Mouse (Mus musculus) gastrocnemius, postnatal 4 days (tissue): ENCODE data around the gene Gm20388. TPM values are rescaled to one million over a fixed set of nuclear protein-coding genes. Genes with fewer than 3 reads are reported as not detected.
A peak's percentile ranks its signal among the peaks of the same experiment; 100 is the strongest.

ENCODE experiments used
- DNase-seq, 2 experiments: peaks; one replicate each; pipeline ENCODE4 v3.0.0; 2021 to 2022; ENCODE audit warnings: low spot score in 2 of 2, mixed read lengths in 2 of 2
- total RNA-seq, 2 experiments: library from RNA; stranded (reverse); gene quantifications; 2 replicates each; pipeline ENCODE4 v1.2.3; 2021

The Gm20388 gene
- total RNA-seq, 2 experiments from 2014 or later, result 12.8 to 22.8 TPM

DNA sequence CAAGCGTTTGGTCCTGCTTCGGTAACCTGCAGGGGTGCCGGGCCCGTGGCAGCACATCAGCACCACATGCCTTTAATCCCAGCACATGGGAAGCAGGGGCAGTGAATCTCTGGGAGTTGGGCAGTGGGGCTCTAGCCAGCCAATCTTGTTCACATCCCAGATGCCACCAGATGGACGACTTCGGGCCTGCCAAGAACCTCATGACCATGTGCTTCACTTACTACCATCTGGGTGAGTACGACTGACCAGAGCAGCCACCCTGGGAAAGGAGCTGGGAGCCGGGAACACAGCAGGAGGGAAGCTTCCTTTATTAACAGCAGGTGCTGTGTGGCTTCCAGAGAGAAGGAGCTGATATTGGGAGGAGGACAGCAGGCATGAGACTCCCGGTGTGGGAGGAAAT, 240.5 kb downstream of the Gm20388 start:
- DNase-seq, result no peak

DNA sequence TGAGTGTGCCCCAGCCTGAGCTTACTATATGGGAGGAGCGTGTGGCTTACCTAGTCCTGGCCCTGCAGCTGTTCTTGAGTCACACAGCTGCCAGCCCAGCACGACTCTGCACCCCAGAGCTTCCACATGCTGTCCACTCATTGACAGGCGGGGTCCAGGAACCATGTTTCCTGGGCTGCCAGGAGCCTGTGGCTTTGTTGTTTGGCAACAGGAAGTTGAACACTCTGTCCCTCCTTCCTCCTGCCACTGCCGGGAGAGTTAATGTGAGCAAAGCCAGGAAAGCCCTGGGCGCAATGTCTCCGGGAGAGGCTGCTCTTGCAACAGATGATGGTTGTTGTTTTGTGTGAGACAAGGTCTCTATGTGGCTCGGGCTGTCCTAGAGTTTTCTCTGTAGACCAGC, 242.0 kb downstream of the Gm20388 start:
- no peak for DNase-seq

DNA sequence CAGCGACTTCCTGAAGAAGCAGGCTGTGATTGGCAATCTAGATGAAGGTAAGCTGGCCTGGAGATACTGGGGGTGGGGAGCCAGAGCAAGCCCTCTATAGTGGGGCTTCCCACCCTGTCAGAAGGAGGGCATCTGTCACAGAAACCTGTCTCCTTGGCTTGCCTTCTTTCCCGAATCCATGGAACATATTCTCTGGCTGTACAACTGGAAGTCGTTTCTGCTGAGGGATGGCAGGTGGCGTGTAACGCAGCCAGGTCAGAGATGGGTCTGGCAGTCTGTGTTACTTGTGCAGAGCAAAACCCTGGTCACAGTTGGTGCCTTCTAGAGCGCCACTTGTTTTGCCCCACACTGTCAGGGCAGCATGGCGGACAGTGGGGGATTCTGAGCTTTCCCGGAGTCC, 249.7 kb downstream of the Gm20388 start:
- DNase-seq, result no peak

DNA sequence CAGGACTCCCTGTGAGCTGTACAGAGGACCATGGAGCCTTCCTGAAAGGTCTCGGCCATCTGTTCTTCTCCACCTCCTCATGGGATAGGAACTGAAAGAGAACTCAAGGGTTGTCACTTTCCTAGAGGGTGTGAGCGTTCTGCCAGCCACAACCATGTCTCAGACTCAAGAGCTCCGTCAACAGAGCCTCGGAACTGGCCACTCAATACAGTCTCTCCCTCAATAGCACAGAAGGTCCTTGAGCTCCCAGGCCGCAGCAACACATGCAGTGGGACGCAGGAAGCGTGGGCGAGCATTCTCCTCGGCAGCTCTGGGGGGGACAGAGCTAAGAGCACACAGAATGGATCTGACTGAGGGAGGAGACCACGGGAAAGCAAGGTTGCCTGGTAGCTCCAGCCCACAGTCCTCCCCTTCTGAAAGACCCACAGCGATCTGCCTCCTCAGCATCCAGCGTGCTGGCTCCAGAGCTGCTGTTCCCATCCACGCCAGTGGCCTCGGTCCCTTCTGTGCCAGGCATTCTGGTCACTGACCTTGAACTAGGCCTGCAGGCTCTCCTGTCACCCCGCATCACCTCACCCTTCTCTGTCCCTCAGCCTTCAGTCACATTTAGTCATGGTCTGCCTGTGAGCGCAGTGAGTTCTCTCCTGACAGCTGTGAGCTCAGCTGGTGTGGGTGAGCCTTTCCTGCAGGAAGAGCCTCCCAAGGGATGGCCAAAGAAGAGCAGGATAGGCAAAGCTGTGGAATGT, 251.2 kb downstream of the Gm20388 start:
- no peak for DNase-seq

DNA sequence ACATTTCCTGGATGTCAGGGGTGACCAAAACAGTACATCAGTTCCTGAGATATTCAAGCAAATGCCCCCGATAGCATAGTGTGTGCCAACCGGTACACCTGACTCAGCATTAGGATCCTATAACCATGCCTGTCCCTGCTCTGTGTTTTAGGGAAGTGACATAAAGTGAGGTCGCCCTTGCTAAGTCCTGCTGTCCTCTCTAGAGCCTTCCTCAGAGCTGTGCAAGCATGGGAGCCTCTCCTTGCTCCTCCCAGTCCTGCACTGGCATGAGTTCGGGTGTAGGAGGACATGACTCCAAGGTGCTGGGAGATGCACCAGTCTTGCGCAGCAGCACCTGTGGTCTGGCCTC, 251.7 kb downstream of the Gm20388 start:
- no peak for DNase-seq

DNA sequence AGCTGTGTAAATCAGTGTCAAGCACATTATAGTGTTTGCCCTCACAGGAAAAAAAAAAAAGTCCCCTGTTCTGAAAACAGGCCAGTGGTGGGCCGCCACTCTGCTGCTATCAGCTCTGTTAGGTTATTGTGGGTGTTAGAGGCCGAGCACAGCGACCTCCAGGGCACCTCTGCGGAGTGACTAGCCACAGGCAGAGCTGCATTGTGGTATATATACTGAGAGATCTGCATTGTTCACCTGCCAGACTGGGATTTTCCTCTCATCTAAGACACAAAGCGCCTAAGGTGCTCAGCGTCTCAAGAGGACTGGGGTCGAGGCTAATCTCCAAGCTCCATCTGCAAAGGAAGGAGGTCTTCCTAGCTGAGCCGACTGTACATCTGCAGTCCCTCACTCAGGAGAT, 252.7 kb downstream of the Gm20388 start:
- DNase-seq, result no peak

DNA sequence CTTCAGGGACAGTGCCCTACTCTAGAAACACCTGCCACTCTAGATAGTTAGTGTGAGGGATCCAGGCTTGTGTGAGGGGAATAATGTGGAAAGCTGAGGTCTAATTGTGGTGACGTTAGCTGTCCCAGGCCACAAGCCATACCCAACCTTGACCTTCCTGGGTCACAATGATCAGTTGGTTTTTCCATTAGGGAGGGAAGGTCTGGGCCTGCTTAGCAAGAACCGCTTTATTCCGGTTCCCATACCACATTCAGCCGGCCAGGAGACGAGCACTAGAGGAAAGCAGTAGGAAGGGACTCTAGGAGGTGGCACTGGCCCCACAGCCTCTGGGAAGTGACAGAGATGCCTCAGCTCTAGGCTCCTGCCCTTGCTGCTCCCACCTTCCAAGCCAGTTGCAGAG, 253.4 kb downstream of the Gm20388 start:
- DNase-seq, result no peak

DNA sequence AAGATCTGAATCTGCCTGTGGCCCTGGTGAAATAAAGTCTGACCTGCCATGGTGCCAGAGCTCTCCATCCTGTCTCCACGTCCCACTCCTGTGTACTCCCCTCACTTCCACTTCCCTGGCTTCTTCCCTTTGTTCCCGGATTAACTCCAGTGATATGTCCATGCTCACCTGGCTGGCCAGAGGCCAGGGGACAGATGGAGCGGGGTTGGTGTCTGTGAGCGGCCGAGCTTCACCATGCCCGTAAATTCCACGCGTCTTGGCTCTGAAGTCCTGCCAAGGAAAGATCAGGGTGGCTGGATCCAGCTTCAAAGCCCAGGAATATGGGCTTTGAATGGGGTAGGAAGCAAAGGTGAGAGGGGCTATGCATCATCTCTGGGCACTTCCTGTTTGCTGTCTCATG, 256.5 kb downstream of the Gm20388 start:
- DNase-seq, result no peak

DNA sequence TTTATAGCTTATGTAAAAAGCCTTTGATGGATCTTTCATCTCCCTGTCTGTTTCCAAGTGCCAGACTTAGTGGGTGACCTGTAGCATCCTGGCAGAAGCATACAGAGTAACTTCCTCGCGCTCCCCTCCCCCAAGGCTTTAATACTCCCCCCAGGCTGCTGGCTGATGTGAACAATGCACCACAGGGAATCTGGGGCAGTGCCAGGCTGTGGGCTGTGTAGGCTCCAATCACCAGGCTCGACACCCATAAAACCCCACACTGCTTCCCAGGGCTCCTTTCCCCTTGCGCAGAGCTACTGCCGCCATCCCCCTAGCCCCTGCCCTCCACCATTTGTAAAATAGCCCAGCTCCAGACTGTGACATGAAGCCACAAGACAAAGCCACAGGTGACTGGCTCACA, 257.2 kb downstream of the Gm20388 start:
- no peak for DNase-seq

DNA sequence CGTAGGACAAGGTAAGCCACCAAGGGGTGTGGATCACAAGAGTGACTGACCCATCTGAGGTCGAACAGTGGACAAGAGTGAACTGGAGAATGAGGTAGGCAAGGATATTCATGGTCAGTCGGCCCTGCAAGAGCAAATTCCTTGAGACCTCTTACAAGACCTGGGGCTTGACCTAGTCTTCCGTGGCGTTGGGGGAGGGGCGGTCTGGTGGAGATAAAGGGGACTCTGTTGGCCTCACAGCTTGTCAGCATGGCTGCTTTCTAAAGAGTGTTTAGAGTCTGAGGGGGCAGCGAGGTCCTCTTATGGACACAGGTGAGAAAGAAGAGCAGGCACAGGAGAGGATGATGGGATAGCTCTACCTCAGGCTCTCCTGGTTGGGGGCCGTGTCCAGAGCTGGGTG, 258.5 kb downstream of the Gm20388 start:
- no peak for DNase-seq

DNA sequence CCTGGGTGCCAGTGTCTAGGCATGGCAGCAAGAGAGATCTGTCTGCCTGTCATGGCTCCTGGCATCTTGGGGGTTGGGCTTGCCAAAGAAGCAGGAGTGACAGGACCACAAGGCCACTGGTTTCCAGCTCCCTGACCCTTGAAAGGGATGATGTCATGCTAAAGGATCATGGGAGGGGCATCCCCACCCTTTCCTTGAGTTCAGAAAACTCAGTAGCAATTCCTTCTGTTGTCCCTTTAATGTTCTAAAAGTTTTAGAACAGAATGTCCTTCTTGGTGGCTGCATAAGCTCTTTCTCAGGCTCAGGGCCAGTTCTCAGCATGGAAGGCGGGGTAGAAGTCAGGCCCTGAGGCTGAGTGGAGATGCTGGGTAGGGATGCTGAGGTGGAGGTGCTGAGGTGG, 262.6 kb downstream of the Gm20388 start:
- no peak for DNase-seq

DNA sequence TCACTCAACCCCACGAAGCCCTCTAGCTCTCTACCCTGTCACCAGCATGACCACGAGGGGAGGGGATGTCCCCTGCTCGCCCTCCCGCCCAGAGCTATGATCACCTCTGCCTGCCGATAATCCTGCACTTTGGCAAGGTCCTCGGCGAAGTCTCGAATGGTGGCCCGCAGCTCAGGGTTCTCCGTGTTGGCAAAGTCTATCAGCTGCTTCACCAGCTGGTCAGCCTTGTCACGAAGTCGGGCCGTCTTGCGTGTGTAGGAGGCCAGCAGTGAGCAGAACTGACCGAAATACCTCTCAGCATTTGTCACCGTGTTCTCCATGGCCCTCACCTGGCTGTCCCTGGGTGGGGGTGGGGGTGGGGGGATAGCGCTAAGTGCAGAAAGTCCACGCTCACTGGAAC, 264.0 kb downstream of the Gm20388 start:
- DNase-seq, result no peak

DNA sequence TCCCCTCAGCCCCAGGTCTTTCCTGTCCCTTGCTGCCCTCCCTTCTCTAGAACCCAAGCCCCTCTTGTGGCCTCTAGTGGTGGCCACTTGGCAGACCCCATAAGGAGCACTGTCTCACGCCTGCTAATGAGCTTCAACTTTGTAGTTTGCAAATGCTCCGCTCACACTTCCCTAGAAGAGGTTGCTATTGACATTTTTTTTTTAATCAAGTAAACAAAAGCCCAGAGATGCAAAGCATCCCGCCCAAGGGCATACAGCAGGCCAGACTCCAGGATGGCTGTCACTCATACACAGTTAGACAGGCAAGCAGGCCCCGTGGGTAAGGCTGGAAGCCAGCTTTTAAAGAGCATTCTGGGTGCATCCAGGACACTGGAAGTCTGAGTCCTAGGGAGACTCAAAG, 266.0 kb downstream of the Gm20388 start:
- DNase-seq, result no peak

DNA sequence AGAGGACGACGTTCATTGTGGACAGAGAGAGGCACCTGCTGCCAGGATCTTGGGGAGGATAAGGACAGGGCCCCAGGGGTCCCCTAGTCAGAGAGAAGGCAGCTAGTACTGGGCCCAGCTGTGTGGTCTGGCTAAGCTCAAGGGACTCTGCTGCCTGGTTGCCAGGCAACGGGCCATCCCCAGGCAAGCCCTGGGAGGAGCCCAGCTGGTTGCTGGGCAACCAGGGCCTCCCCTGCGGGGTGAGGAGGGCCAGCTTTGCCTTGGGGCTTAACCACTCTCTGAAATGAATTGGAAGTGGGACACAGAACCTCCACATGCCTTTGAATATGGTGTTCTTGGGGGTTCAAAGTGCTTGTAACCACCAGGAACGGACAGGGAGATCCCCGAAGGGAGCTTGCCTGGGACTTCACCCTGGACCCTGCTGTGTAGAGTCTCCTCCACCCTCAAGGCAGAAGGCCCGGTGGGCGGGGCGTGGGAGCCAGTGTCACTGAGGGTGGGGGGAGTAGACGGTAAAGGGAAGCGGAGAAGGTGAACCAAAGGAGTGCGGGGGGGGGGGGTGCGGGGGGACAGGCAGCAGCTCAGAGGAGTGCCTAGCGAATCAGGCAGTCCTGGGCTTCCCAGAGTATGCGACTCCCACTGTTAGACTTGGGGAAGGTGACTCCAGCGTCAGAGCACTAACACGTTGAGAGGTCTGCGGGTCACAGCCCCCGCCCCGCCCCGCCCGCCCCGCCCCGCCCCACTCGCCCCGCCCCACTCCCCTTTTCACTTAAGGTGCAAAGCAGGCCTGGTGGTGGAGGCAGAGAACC, 266.9 kb downstream of the Gm20388 start, which contains the start of gene Fam92b:
Fam92b (minus strand) TSS at position 149 of the 806 bp plus-strand sequence.
- DNase-seq, result peak in 1 of 2 experiments; percentile 53

DNA sequence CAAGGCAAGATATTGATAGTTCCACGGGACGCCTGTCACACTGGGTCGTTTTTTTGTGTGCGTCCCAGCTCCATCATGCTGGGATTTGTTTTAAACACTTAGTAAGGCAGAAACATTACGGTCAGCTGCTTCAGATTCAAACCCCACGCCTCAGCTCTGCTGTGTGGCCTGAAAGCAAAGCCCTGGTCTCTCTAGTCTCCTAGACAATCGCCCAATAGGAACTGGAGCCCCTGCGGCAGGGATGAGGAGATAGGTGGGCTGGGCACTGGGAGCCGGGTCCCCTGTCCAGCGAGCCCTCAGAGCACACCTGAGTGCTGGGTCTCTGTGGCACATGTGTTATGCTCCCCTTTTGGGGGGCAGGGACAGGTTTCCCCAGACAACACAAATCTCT, 267.5 kb downstream of the Gm20388 start:
- DNase-seq, result no peak

DNA sequence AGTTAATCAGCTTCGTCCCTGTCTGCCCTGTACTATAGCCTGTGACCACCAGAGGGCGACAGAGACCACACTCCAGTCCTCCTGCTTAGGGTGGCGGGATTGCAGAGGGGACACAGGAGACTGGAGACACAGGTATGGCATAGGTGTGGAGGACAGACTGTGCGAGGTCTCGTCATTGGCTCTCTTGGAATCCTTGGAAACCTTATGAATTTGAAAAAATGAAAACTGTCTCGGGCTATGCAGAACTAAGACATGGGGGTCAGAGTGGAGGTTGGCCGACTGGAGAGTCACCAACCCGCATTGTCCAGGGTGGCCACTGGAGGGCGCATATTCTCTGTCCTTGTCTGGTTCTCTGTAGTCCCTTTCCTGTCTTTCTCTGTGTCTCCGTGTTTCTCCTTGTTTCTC, 268.4 kb downstream of the Gm20388 start:
- peak; percentile 77 to 89 for DNase-seq

DNA sequence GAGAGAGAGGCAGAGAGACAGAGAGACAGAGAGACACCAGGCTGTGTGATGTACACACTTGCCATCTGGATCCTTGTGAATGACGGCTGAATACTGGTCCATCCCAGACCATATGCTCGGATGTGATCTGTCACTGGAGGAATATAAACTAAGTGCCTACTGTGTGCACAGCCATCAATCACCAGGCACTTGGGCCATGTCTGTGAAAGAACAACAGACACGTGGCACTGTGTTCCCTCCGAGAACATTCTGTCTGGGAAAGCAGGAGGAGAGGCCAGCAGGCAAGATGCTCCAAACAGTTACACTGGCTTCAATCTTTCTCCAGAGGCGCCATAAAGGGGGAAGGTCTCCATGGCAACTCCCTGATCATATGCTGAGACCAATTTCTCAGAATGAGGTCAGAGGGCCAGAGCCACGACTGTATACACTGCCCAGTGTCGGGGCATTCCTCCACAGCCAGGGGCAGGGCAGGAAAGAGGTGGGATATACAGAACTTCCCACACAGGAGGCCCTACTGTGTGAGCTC, 269.9 kb downstream of the Gm20388 start:
- DNase-seq, result no peak

DNA sequence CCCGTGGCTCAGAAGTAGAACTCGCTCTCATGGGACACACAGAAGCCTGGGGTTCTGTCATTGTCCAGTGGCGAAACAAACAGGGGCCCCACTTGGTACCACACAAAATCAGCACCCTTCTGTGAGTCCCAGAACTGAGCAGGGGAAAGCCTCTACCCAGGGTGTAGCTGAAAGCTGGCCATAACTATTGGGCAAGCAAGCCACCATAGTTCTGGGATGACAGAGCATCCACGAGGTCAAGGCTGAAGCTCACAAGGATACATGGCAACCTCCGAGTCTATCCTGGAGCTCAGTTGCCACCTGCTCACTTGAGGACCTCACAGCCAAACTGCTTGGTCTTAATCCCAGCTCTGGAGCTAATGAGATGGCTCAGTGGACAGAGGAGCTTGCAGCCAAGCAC, 270.6 kb downstream of the Gm20388 start:
- no peak for DNase-seq

DNA sequence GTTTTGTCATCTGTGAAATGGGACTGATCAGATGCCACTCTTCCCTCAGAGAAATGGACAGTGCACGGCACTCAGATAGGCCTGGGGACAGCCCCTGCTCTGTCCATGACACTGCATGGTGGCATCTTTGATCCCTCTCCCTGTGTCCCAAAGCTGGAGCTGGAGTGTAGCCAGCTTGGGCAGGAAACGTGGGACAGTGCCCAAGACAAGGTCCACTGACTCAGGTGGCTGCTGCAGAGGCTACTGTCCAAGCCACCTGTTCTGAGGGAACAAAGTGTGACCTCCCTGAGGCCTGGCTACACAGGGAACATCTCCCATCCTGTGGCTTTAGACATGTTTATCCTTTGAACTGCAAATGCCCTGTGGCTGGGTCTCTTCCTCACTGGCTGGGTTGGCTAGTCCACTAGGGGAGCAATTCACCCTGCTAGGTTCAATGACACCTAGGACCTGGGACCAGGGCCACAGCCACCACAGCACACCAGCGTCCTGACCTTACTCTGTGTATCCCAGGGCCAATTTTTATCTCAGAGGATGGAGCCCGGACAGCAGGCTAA, 271.3 kb downstream of the Gm20388 start:
- DNase-seq, result no peak

DNA sequence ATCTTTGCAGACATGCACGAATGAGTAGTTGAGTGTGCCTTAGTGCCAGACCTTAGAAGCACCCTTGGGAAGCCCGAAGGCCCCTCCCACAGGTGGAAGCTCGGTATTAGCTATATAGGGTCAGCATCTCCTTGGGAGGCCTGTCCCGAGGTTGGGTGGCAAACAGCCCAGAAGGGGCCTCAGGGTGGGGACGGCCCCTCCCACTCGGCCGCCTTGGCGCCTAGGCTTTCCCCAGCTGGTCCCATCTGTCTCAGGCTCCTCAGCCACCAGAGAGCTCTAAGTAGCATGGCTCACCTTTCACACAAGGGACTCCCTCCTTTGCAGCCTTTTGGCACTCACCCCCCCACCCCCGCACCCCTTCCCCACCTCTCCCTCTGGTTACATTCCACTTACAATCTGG, 273.7 kb downstream of the Gm20388 start:
- DNase-seq, result peak in 1 of 2 experiments; percentile 67

DNA sequence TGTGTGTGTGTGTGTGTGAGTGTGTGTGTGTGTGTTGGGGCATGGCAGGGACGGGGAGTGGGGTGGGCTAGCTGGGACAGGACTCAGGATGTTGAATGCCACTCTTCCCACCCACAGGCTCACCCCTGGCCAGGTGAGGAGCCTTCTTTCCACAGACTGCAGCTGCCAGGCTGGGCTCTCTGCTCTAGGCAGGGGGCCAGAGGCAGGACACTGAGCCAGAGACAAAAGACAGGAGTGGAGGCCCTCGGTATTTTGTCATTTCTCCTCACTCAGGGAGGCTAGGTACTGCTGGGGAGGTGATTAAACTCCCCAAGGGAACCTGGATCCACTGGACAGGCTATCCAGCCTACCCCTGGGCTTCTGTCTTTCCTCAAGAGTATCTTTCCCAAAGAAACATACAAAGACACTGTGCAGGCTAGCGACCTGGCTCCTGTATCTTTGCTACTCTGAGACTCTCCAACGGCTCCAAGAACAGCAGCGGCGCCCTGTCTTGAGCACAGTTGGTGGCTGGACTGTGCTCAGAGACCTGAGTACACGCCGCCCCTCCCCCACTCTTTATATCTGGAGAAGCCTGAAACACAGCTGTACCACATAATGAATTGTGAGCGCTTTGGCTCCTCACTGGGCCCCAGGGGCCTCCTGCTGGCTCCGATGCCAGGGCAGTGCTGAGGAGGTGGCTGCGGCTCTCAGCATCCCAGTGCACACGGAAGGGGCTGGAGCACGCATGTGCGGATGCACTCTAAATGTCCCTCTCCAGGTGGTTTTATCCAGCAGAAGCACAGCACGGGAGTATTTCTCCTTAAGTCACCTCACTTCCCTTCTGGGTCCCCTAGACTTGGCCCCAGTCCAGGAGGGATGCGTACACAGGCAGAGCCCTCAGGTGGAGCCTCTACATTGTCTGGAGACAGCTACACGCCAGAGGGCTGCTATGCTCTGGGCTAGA, 274.5 kb downstream of the Gm20388 start:
- DNase-seq, result peak in 1 of 2 experiments; percentile 75
